Mouse (Mus musculus) liver, adult (tissue): ENCODE measurements around the gene Slc23a4.

Experiments
- GATA4 ChIP-seq: IDR thresholded peaks from 2 replicates; pipeline ENCODE4 v1.6.1; 2014; ENCODE audit warnings: mild to moderate bottlenecking, low read length; ENCODE audit not compliant: insufficient replicate concordance

The Slc23a4 gene

GRCm38 (mm10) chr6:34907121-34907614 lies 81.0 kb downstream of the Slc23a4 start:
- TF ChIP-seq GATA4: peak; percentile 81; the same call in 1 of the 2 replicates

DNA sequence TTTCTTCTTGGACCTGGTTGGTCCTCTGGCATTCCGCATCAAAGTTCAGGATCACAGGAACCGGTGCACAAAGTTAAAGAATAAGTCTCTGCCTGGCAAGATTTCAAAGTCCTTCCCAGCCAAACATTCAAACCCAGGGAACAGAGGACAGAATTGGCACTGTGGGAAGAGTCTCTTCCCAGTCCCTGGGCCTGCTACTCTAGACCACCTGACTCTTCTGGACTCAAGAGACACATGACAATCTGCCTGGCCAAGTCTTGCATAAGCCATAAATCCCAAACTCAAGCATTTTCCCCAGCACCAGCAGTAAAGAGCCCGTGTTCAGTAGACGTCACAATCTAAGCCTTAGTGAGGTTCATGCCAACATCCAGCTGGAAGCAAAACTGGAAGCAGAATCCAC lies 81.5 kb downstream of the Slc23a4 start:
- TF ChIP-seq GATA4: no peak

GRCm38 (mm10) chr6:34906125-34906524 lies 82.1 kb downstream of the Slc23a4 start:
- no peak for TF ChIP-seq GATA4

- no peak for TF ChIP-seq GATA4
These were observed 83.8 kb downstream of the Slc23a4 start for GRCm38 (mm10) chr6:34904361-34904760.

- no peak for TF ChIP-seq GATA4
These were observed 84.4 kb downstream of the Slc23a4 start for GRCm38 (mm10) chr6:34903851-34904250.

GRCm38 (mm10) chr6:34903441-34903840 lies 84.8 kb downstream of the Slc23a4 start:
- no peak for TF ChIP-seq GATA4

GRCm38 (mm10) chr6:34902578-34902977 lies 85.6 kb downstream of the Slc23a4 start:
- no peak for TF ChIP-seq GATA4

GRCm38 (mm10) chr6:34901911-34902444 lies 86.2 kb downstream of the Slc23a4 start:
- TF ChIP-seq GATA4: no peak

- no peak for TF ChIP-seq GATA4
These were observed 87.2 kb downstream of the Slc23a4 start for GRCm38 (mm10) chr6:34900990-34901389.

DNA sequence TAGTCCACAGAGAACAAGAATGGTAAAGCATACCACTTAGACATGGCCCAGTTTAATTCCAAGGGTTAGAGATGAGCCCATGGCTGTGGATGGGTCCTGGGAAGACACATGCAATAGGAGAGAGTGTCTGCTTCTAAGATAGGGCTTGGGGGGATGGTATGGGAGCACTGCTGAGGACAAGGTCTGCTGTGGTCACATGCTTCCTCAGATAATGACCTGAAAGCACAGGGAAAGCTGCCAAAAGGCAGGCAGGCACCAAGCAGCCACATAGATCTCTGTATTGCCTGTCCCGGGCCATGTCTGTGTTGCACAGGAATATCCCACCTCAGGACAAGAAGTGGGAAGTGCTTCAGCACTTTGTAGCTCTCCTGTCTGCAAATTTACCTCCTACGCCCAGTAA lies 89.1 kb downstream of the Slc23a4 start:
- peak; percentile 90; the same call in 1 of the 2 replicates for TF ChIP-seq GATA4

DNA sequence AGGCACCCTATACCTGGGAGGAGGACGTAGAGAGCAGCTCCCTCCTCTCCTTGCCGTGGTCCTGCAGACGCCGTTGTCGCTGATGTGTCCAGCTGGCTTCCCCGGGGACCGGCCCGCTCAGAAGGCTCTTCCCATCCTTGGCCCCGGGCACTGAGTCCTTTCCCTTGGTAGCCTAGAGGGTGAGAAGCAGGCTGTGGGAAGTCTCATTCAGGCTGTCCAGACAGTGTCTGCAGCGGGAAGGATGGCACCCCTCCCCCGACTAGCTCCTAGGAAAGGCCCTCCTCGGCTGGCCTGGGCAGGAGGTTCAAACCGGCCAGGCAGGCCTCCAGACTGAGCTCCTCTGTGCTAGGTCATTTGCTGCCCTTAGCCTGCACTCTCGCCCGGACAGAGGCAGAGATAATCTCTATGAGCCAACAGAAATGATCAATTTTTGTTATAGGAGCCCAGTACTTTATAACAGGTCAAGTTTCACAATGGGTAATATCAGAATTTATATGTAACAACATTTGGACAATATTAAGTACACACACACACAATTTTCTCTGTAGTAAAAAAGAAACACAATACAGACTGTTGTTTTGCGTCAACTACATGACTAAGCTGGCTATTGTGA lies 91.9 kb downstream of the Slc23a4 start:
- TF ChIP-seq GATA4: peak; percentile 32; the same call in 1 of the 2 replicates

GRCm38 (mm10) chr6:34895569-34895968 lies 92.6 kb downstream of the Slc23a4 start:
- no peak for TF ChIP-seq GATA4
